Mouse (Mus musculus) small intestine, adult 2 months (tissue): ENCODE data around the gene Spata32.

Experiments used
- CTCF ChIP-seq: fragments of 200-500 bp; IDR thresholded peaks from 2 replicates; pipeline ENCODE4 v1.5.1; 2012; ENCODE audit warnings: low read depth, mild to moderate bottlenecking, control low read depth, inconsistent platforms, low read length, moderate library complexity, mixed read lengths; ENCODE audit not compliant: insufficient replicate concordance, insufficient read length; ENCODE audit errors: extremely low read depth
- POLR2A ChIP-seq: fragments of 200-500 bp; IDR thresholded peaks from 2 replicates; pipeline ENCODE4 v1.6.1; 2012; ENCODE audit warnings: low read depth, mild to moderate bottlenecking, control low read depth, inconsistent platforms, low read length, moderate library complexity

- no peak for TF ChIP-seq CTCF
- no peak for TF ChIP-seq POLR2A
Measured at GRCm38 (mm10) chr11:103247504-103248177, 29.4 kb upstream of the Spata32 start.
